Mouse (Mus musculus): ENCODE results near the gene Bri3. TPM values are rescaled to one million over a fixed set of nuclear protein-coding genes. Genes with fewer than 3 reads are reported as not detected.

Bri3 gene
- total and polyA plus RNA-seq, 3 experiments, result 129 to 258 (median 152) TPM

- intact Hi-C loops (cut with DNase I), result loop anchor here (1.0 to 2.0 kb wide), 2 partner anchors 19 to 33 kb away; partner anchors contain the start of gene Tecpr1
- Histone ChIP-seq H3K27me3 (ENCODE audit: control insufficient read depth, insufficient read depth, low read length) (no peaks in the 10 kb centered on the region), H3K79me2 (replicated peaks; ENCODE audit: control insufficient read depth, insufficient read depth, low read length) (peaks cover 18% of the 10 kb centered on the region), H3K4me3 (peak overlapping the region; percentile 82), H3K27ac (peak overlapping the region; percentile 94), H3K4me1 (ENCODE audit: control insufficient read depth, insufficient read depth, low read length) (peaks cover 28% of the 10 kb centered on the region), H3K36me3 (ENCODE audit: control insufficient read depth, insufficient read depth, low read length) (peaks cover 12% of the 10 kb centered on the region), H3K9ac (ENCODE audit: low read depth, low read length) (peak overlapping the region; percentile 95)
- DNase-seq, result peak; percentile 76 to 80
- 0% methylated on average over 35 of the region's 40 CpGs for WGBS
- TF ChIP-seq POLR2A (IDR thresholded peaks at IDR 0.05; ENCODE audit: insufficient read depth, low read depth, low read length) (peak; percentile 63), EP300 (IDR thresholded peaks at IDR 0.05; ENCODE audit: insufficient read depth, low read depth, low read length) (no peak), CTCF (IDR thresholded peaks at IDR 0.05) (peak; percentile 34)
Measured at GRCm38 (mm10) chr5:144255632-144256540, 11.6 kb downstream of the Bri3 start.

GRCm38 (mm10) chr5:144256541-144256870 is 12.3 kb downstream of the Bri3 start:
- intact Hi-C loops (cut with DNase I), result loop anchor here (2.0 kb wide), 1 partner anchor 18 kb away; no protein-coding TSS in a partner anchor
- peak overlapping the region; percentile 95 for H3K9ac ChIP-seq (ENCODE audit: low read depth, low read length)
- WGBS, result 6% methylated on average over 7 of the region's 7 CpGs

GRCm38 (mm10) chr5:144256888-144257287 is 12.7 kb downstream of the Bri3 start:
- Histone ChIP-seq H3K4me3 (peak overlapping the region; percentile 82), H3K9ac (ENCODE audit: low read depth, low read length) (peak overlapping the region; percentile 95), H3K27ac (peak overlapping the region; percentile 94), H3K4me1 (ENCODE audit: control insufficient read depth, insufficient read depth, low read length) (peaks cover 36% of the 10 kb centered on the region), H3K27me3 (ENCODE audit: control insufficient read depth, insufficient read depth, low read length) (no peaks in the 10 kb centered on the region), H3K79me2 (replicated peaks; ENCODE audit: control insufficient read depth, insufficient read depth, low read length) (peaks cover 20% of the 10 kb centered on the region), H3K36me3 (ENCODE audit: control insufficient read depth, insufficient read depth, low read length) (peaks cover 17% of the 10 kb centered on the region)
- intact Hi-C loops (cut with DNase I), result loop anchor here (2.0 kb wide), 1 partner anchor 18 kb away; no protein-coding TSS in a partner anchor
- TF ChIP-seq EP300 (IDR thresholded peaks at IDR 0.05; ENCODE audit: insufficient read depth, low read depth, low read length), result no peak
- no peak for TF ChIP-seq POLR2A (IDR thresholded peaks at IDR 0.05; ENCODE audit: insufficient read depth, low read depth, low read length)
- no peak for TF ChIP-seq CTCF (IDR thresholded peaks at IDR 0.05)
- 25% methylated on average over 1 of the region's 1 CpGs for WGBS
- DNase-seq, result no peak

More at GRCm38 (mm10) chr5:144256541-144256870, 12.3 kb downstream of the Bri3 start:
- Histone ChIP-seq H3K36me3 (ENCODE audit: control insufficient read depth, insufficient read depth, low read length) (peaks cover 14% of the 10 kb centered on the region), H3K4me3 (peak overlapping the region; percentile 82), H3K27ac (peak overlapping the region; percentile 94), H3K27me3 (ENCODE audit: control insufficient read depth, insufficient read depth, low read length) (no peaks in the 10 kb centered on the region), H3K79me2 (replicated peaks; ENCODE audit: control insufficient read depth, insufficient read depth, low read length) (peaks cover 18% of the 10 kb centered on the region), H3K4me1 (ENCODE audit: control insufficient read depth, insufficient read depth, low read length) (peaks cover 32% of the 10 kb centered on the region)
- no peak for TF ChIP-seq CTCF (IDR thresholded peaks at IDR 0.05)
- TF ChIP-seq EP300 (IDR thresholded peaks at IDR 0.05; ENCODE audit: insufficient read depth, low read depth, low read length), result no peak
- no peak for TF ChIP-seq POLR2A (IDR thresholded peaks at IDR 0.05; ENCODE audit: insufficient read depth, low read depth, low read length)
- no peak for DNase-seq

- TF ChIP-seq EP300 (IDR thresholded peaks at IDR 0.05; ENCODE audit: insufficient read depth, low read depth, low read length) (no peak), POLR2A (IDR thresholded peaks at IDR 0.05; ENCODE audit: insufficient read depth, low read depth, low read length) (no peak), CTCF (IDR thresholded peaks at IDR 0.05) (peak; percentile 45)
- peak overlapping the region; percentile 14; the same call in 1 of the 2 replicates for H3K4me3 ChIP-seq
- peaks cover 20% of the 10 kb centered on the region for H3K79me2 ChIP-seq (replicated peaks; ENCODE audit: control insufficient read depth, insufficient read depth, low read length)
- H3K4me1 ChIP-seq (ENCODE audit: control insufficient read depth, insufficient read depth, low read length), result peaks cover 38% of the 10 kb centered on the region
- H3K27me3 ChIP-seq (ENCODE audit: control insufficient read depth, insufficient read depth, low read length), result no peaks in the 10 kb centered on the region
- peaks cover 18% of the 10 kb centered on the region for H3K36me3 ChIP-seq (ENCODE audit: control insufficient read depth, insufficient read depth, low read length)
- peak overlapping the region; percentile 95 for H3K9ac ChIP-seq (ENCODE audit: low read depth, low read length)
- peak overlapping the region; percentile 94 for H3K27ac ChIP-seq
- intact Hi-C loops (cut with DNase I), result loop anchor here (2.0 kb wide), 1 partner anchor 17 kb away; no protein-coding TSS in a partner anchor
- DNase-seq, result peak in 1 of 2 experiments; percentile 22
- WGBS, result 49% methylated on average over 3 of the region's 3 CpGs
Measured at GRCm38 (mm10) chr5:144257451-144258110, 13.3 kb downstream of the Bri3 start.

GRCm38 (mm10) chr5:144258131-144258611 is 13.9 kb downstream of the Bri3 start:
- peak; percentile 71 to 86 for DNase-seq
- H3K79me2 ChIP-seq (replicated peaks; ENCODE audit: control insufficient read depth, insufficient read depth, low read length), result peaks cover 20% of the 10 kb centered on the region
- TF ChIP-seq POLR2A (IDR thresholded peaks at IDR 0.05; ENCODE audit: insufficient read depth, low read depth, low read length) (peak; percentile 49; the same call in 1 of the 2 replicates), CTCF (IDR thresholded peaks at IDR 0.05) (no peak), EP300 (IDR thresholded peaks at IDR 0.05; ENCODE audit: insufficient read depth, low read depth, low read length) (peak; percentile 86)
- peak overlapping the region; percentile 38; the same call in 1 of the 2 replicates for H3K4me3 ChIP-seq
- intact Hi-C loops (cut with DNase I), result no loop called here
- peak overlapping the region; percentile 94 for H3K27ac ChIP-seq
- H3K9ac ChIP-seq (ENCODE audit: low read depth, low read length), result peak overlapping the region; percentile 65
- WGBS, result 11% methylated on average over 14 of the region's 14 CpGs
- H3K4me1 ChIP-seq (ENCODE audit: control insufficient read depth, insufficient read depth, low read length), result peaks cover 42% of the 10 kb centered on the region
- H3K27me3 ChIP-seq (ENCODE audit: control insufficient read depth, insufficient read depth, low read length), result no peaks in the 10 kb centered on the region
- H3K36me3 ChIP-seq (ENCODE audit: control insufficient read depth, insufficient read depth, low read length), result peaks cover 18% of the 10 kb centered on the region
